Mouse (Mus musculus): ENCODE results near the gene Mzt1. TPM values are rescaled to one million over a fixed set of nuclear protein-coding genes. Genes with fewer than 3 reads are reported as not detected.
"Not testable (repeated sequence)": the region's sequence is repeated elsewhere in the genome, so short reads cannot be mapped to it uniquely, and the experiment has no call there.

Gene Mzt1
- 10 to 100 TPM; 52.1 to 55.2 TPM for total RNA-seq (2021)
- long read RNA-seq, experiment 1, transcript Mzt1-201 (3 exons, 2,240 nt): major isoform, 75 of 84 reads
- long read RNA-seq, experiment 1, partial matches to known transcripts: 0 of 84 reads
- long read RNA-seq, experiment 1, other reads (novel, unspliced or antisense): 5 of 84 reads
- long read RNA-seq, experiment 2, transcript Mzt1-201 (3 exons, 2,240 nt): major isoform, 81 of 87 reads
- long read RNA-seq, experiment 2, partial matches to known transcripts: 0 of 87 reads
- long read RNA-seq, experiment 2, other reads (novel, unspliced or antisense): 2 of 87 reads

- peak; percentile 84 to 91 for DNase-seq (ENCODE audit: low spot score in 2 of 2)
Measured at GRCm38 (mm10) chr14:99046031-99046781, at the start of gene Mzt1, which contains the start of gene Bora. Gene Mzt1, minus strand, starts transcription at chr14:99046134. Gene Bora, plus strand, starts transcription at chr14:99046222.

DNA sequence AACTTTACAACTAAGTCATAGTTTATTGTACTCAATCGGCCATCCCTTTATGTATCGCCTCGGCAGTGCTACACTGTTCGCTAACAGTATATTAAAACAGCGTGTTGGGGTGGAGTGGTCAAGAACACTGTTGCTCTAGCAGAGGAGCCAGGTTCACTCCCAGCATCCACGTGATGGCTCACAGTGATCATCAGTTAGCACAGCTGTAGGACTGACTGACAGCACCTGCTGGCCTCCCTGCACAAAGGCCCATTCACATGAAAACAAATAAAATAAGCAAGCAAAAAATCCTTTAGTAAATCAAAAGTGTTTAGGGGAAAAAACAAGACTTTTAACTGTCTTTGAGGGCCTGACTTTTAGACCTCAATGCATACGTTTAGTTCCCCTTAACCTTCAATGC is 43.0 kb upstream of the Mzt1 start:
- no peak for DNase-seq (ENCODE audit: low spot score in 2 of 2)

- no peak for DNase-seq (ENCODE audit: low spot score in 2 of 2)
Measured at GRCm38 (mm10) chr14:99071146-99071545, 25.2 kb upstream of the Mzt1 start.

DNA sequence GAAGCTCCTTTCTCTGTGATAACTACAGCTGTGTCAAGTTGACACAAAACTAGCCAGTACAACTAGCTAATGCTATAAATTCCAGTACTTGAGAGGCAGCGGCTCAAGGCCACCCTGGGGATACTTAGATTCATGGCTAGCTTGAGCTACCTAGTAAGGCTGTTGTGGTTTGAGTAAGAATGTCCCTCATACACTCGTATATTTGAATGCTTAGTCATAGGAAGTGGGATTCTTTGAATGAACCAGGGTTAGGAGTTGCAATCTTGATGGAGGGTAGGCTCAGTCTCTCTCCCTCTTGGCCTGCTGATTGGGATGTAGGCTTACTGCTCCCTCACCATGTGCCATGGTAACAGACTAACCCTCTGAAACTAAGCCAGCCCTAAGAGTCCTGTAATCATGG is 17.2 kb upstream of the Mzt1 start:
- no peak for DNase-seq (ENCODE audit: low spot score in 2 of 2)

DNA sequence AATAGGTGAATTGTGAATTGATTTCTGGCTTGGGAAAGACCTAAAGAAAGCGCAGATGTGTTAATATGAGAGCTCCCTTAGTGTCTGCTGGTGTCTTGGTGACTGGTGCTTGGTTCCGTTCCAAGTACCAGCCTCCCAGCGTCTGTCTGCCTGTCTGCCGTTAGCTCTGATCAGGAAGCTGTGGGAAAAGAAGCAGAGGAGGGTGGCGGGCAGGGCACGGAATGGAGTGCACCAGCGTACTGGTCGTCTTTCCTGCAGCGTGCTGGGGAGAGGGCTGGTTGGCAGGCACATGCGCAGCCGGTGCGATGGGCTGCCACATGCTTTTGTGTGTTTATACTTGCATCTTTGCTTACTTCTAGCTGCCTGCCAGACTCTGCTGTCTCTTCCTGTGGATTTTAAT is 14.7 kb upstream of the Mzt1 start:
- peak; percentile 30 to 43 for DNase-seq (ENCODE audit: low spot score in 2 of 2)

GRCm38 (mm10) chr14:99058959-99059586 is 13.1 kb upstream of the Mzt1 start:
- DNase-seq (ENCODE audit: low spot score in 2 of 2): no peak

DNA sequence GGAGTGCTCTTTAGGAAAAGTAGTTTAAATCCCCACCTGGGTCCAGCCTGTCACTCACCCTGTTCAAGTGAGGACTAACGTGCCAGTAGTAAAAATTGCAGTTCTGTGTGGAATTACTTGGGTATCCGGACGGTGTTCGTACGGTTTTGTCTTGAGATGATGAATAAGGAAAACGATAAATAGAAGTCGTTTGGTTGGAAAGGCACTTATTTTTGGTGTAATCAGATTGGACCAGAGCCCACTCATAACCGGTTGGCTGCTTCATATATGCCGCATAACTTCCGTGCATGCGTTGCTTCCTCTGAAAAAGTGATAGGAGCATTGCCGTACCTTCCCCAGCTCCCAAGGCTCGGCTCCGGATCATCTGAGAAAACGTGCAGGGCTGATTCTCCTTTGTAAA is 848 bp upstream of the Mzt1 start:
- DNase-seq (ENCODE audit: low spot score in 2 of 2): peak in 1 of 2 experiments; percentile 13

- no peak for DNase-seq (ENCODE audit: low spot score in 2 of 2)
Measured at GRCm38 (mm10) chr14:99045378-99046030, 430 bp downstream of the Mzt1 start.

- no peak for DNase-seq (ENCODE audit: low spot score in 2 of 2)
Measured at GRCm38 (mm10) chr14:99044718-99045117, 1.2 kb downstream of the Mzt1 start.

GRCm38 (mm10) chr14:99044096-99044495 is 1.8 kb downstream of the Mzt1 start:
- DNase-seq (ENCODE audit: low spot score in 2 of 2): no peak

DNA sequence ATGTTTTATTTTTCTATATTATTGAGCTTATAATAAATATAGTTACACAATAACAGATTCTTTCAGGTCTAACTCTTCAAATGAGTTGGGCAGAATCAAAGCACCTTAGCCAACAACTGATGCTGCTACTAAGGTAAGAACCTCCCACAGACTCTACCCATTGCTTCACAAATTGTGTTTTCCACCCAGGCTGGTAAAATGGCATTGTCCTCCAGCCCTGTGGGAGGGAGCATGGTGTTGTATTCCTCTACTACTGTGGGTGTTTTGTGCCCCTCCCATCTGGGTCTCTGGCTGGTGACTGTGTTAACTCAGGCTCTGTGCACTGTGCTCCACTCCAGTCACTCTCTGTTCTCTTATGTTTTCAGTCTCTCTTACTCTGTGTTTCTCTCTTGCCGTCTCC is 2.4 kb downstream of the Mzt1 start:
- peak in 1 of 2 experiments; percentile 16 for DNase-seq (ENCODE audit: low spot score in 2 of 2)

DNA sequence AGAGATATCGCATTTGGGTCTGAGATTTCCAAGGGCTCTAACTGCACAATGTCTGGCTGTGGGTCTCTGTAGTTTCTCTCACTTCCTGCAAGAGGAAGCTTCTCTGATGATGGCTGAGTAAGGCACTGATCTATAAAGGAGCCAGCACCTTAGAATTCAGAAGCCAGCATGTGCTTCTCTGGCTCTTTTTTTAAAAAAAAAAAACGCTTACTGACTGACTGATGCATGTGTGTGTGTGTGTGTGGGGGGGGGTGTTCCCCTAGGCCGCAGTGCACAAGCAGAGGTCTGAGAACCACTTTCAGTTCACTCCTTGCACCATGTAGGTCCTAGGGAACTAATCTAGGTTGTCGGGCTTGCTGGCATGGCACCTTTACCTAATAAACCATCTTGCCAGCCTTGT is 4.5 kb downstream of the Mzt1 start:
- DNase-seq (ENCODE audit: low spot score in 2 of 2): no peak

DNA sequence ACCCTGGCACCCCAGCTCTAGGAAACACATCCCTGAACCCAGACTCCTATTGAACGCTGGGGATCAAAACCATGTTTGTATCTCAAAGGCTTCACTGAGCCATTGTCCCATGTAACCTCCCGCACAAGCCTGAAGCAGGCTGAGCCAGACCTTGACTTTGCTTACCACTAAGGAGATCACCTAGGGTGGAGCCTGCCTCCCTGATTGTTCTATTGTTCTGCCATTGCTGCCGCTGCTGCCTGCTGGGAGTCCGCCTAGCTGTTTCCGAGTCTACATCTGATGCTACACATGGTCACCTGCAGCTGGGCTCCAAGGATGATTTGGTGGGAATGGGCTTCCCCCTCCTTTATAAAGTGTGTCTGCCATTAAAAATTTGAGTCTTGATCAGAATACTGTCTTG is 6.6 kb downstream of the Mzt1 start:
- not testable (repeated sequence) for DNase-seq (ENCODE audit: low spot score in 2 of 2)

- DNase-seq (ENCODE audit: low spot score in 2 of 2): no peak
Measured at GRCm38 (mm10) chr14:99037703-99038102, 8.2 kb downstream of the Mzt1 start.

GRCm38 (mm10) chr14:99036039-99036438 is 9.9 kb downstream of the Mzt1 start:
- DNase-seq (ENCODE audit: low spot score in 2 of 2): no peak

GRCm38 (mm10) chr14:99034851-99035250 is 11.1 kb downstream of the Mzt1 start:
- DNase-seq (ENCODE audit: low spot score in 2 of 2): not testable (repeated sequence)

GRCm38 (mm10) chr14:99032596-99032995 is 13.3 kb downstream of the Mzt1 start:
- DNase-seq (ENCODE audit: low spot score in 2 of 2): no peak

GRCm38 (mm10) chr14:99031337-99031873 is 14.5 kb downstream of the Mzt1 start:
- DNase-seq (ENCODE audit: low spot score in 2 of 2): no peak

DNA sequence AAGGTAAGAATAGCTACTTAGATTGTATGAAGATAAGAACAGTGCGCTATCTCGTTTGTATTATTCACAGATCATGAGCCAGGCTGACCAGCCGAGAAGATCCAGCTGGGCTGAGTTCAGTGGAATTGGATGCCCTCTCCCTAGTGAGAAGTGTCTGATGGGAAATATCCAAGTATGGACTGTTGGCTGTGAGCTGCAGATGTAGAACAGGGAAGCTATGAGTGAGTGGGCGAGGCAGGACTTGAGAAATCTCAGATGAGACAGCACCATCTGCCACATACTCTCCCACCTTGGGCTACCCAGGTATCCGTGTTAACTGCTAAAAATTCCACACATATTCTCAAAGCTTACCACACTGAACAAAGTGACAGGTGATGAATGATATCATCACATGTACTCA is 15.9 kb downstream of the Mzt1 start:
- no peak for DNase-seq (ENCODE audit: low spot score in 2 of 2)

GRCm38 (mm10) chr14:99022346-99023086 is 23.4 kb downstream of the Mzt1 start:
- DNase-seq (ENCODE audit: low spot score in 2 of 2): peak in 1 of 2 experiments; percentile 26

Measured in layer of hippocampus, postnatal 14 days (tissue).